Mouse (Mus musculus): Measurements from ENCODE around the gene Slamf6.
"Not testable (repeated sequence)": the region's sequence is repeated elsewhere in the genome, so short reads cannot be mapped to it uniquely, and the experiment has no call there.

Gene Slamf6

DNA sequence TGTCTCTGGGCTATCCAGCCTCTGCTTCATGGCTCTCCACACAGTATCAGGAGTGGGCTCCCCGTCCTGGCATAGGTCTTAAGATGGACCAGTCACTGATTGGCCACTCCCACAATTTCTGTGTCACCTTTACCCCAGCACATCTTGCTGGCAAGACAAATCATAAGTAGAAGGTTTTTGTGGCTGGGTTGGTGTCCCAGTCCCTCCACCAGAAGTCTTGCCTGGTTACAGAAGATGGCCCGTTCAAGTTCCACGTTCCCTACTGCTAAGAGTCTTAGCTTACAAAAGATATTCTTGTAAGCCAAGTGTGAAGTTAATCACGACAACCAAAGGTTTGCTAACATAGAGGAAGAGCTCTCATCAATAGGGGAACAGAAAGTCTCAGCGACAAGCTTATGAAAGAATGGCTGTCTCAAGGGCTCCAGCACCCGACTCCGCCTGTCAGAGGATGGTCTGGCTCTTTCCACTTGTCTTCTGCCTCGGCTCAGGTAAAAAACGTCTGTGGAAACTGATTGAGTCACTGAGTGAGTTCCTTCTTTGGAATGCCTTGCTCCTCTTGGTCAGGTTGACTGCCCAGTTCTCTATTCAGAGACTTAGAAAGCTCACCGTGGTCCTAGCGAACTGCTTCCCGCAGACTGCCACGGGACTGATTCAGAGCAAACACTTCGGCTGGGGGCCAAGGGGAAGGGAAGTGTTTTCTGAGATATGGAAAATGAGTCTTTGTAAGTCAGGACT lies at the start of gene Slamf6:
TSS of gene Slamf6 (plus strand) at position 211 of the 735 bp plus-strand sequence.
- DNase-seq (ENCODE audit: low read depth, low spot score): peak; percentile 70

DNA sequence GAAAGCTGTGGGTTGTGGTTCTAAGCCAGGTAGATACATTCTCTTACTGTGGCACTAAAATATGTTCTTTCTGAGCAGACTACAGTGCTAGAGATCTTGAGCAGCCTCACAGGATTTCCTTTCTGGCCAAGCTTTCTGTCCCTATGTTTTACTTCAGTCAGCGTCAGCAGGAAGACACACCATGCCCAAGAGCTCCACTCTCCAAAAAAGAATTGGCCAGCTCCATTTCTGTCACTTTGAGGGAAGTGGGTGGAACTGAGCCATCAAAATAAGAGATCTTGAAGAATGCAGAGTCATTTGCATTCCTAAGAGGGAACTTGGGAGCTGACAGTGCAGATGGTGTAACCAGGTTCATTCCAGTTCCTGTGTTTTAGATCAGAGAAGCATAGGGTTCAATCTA lies 30.3 kb upstream of the Slamf6 start:
- DNase-seq (ENCODE audit: low read depth, low spot score): no peak

DNA sequence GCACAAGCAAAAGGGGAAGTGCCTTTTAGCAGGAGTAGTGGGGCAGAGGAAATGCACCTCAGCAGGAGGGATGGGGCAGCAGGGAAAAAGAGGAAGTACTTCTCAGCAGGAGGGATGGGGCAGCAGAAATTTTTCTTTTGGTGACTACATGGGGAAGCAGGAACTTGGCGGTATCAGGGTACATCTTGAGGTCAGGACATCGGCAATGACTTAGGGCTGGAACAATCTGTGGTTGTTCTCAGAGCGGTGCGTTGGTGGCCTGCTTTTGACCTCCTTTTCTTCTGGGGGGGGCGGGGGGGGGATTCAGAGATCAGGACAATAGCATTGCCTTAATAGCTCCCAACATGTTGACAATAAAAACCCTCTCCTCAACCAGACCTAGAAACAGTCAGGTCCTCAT lies 22.0 kb upstream of the Slamf6 start, which contains the start of gene Gm10521:
TSS of gene Gm10521 (plus strand) at position 301 of the 400 bp plus-strand sequence.
- not testable (repeated sequence) for DNase-seq (ENCODE audit: low read depth, low spot score)

DNA sequence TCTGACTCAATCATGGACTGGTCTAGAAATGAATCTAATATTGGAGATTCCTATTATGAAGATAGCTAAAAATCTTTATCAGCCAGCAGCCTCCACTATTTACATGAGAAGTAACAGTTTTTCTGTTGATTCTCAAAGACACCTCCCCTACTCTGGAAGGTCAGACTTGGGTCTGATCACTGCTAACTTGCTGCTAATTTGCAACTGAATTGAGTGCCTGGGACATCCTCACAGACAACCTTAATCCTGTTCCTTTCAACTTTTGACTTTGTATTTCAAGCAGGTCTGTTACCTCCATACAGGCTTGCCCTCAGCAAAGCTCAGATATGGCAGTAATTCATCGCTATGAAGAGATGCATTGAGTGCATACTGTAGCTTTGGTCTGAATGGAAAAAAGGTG lies 13.3 kb upstream of the Slamf6 start:
- DNase-seq (ENCODE audit: low read depth, low spot score): no peak

DNA sequence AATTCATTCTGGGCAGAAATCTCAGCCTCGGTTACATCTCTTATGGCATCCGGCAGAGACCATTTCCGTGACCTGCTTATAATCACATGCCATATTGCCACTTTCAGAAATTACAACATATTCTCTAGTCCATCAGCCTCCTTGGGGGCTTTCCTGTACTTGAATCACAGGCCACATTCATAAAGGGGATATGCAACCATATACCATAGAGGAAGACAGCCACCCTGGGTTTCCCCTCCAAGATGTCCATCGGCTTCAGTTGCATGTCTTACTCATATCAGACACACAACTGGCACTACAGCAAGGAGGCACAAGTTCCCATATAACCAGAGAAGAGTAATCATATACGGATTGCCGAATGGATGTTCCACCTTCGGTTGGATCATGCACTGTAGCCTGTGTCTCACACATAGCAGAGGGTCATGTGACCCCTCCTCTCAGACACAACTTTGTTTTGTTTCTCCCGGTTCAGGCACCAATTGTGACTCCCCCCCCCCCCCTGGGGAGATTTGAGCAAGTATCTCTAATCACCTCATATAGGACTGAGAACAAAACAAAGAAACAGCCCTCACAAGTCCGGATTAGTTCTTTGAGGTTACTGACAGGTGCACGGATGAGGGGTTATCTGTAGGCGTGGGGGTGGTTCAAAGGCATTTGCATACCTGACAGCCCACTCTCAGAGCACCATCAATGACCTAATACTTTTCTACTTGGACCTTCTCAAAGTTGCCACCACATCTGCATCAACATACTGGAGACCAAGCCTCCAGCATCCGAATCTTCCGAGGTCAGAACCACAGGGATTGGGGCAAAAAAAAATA lies 1.5 kb upstream of the Slamf6 start:
- peak; percentile 52 for DNase-seq (ENCODE audit: low read depth, low spot score)

DNA sequence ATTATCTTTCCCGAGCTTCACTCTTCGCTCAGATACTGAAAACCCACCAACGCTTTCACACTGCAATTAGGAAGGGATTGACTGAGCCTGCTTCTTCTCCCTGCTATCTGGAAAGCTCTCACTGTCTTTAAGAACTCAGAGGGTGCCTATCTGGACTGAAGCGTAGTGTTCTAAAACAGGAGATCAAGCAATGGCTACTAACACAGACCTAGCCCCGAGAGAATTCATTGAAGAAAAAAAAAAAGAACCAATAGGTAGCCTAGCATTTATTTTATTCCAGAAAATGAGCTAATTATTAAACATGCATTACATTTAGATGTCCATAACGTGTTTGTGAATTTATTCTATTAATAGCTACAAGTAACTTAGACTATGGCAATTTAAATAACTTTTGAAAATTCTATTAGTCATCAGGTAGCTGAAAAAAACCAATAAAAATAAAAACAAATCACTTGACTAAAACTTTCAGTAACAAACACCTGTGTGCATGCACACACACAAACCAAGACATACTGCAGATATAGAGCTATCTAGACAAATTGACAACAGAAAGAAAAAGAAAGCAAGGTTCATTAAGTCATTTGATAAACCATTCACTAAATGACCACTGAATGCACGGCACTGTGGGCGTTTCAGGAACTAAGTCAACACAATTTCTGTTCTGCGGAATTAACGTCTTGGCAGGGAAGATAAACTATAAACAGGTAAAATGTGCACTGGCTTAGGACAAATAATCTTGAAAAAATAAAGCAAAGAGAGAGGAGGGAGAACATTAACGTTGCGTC lies 1.0 kb downstream of the Slamf6 start:
- peak; percentile 44 for DNase-seq (ENCODE audit: low read depth, low spot score)

DNA sequence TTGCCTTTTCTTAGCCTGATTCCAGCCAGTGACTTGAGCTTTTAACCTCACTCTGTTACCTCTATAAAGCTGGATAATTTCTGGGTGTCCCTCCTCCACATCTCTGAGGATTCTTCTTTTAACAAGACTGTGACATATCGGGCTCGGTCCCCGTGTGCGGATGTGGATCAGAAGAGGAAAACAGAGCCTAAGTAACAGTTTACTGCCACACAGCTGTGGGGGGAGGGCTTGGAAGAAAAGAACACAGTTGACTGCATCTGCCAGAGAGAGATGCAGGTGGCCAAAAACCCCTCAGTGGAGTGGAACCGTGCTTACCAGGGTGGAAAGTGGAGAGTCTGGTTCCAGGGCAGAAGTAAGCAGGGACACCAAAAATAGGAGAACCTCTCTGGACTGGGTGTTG lies 1.9 kb downstream of the Slamf6 start:
- peak; percentile 55 for DNase-seq (ENCODE audit: low read depth, low spot score)

DNA sequence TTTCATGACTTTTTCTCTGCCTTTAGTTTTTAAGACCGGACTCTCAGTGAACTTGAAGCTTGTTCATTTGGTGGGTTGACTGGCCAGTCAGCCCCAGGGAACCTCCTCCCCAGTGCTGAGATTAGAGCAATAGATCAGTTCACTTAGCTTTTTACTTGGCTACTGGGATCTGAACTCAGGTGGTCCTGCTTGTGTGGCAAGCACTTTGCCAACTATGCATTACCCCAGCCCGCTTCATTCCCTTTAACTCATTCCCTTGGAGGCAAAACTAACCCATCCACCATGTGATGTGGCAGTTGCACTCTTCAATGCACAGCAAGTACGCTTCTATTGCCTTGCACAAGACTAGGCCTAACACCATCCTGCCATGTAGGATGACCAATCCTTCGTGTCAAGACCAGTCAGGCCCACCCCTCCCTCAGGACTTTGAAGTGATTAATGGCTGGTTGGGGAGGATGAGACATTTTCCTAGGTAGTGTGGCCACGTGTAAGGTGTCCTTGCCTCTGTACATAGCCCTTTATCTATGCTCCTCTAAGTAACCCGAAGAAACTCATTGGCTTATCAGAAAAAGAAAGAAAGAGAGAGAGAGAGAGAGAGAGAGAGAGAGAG lies 2.7 kb downstream of the Slamf6 start:
- DNase-seq (ENCODE audit: low read depth, low spot score): peak; percentile 16

DNA sequence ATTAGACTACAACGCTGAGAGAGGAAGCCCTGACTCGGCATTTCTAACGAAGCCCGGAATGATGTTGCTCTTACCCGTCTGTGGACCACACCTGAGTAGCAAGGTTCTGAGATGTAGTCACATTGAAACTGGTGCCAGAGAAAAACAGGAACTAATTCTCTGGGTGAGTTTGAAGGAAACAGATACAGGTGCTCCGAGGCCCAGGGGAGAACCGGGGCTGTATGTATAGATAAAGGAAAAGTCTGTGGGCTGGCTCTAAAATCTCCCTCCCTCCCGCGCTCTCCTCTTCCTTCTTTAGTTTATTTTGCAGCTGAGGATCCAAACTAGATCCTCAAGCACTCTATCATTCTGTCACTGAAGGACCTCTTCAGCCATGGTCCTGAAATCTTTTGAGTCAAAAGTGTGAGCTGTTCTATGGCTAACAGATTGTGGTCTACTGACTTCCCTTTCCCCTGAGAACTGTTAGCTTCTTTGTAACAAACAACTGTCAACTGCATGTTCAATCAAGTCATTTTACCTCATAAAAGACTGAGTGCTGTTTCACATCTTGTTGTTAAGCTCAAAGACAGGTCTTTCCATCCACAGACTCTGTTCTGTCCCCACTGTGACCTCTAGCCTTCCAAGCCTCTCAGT lies 3.8 kb downstream of the Slamf6 start:
- DNase-seq (ENCODE audit: low read depth, low spot score): peak; percentile 69

DNA sequence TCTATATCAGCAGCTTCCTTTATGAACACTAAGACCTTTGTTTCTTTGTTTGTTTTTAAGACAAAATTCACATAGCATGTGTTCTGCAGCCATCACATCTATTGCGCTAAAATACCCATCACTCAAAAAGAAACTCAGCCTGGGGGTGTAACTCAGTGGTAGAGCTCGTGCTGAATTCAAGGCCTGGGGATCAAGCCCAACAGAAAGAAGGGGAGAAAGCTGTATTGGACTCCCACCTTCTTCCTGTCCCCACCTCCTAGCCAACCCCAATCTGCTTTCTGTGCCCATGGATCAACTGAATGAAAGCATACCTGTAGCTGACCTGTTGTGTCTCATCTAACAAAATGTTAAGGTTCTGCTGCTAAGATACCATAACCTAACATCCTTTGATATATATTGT lies 4.3 kb downstream of the Slamf6 start:
- no peak for DNase-seq (ENCODE audit: low read depth, low spot score)

DNA sequence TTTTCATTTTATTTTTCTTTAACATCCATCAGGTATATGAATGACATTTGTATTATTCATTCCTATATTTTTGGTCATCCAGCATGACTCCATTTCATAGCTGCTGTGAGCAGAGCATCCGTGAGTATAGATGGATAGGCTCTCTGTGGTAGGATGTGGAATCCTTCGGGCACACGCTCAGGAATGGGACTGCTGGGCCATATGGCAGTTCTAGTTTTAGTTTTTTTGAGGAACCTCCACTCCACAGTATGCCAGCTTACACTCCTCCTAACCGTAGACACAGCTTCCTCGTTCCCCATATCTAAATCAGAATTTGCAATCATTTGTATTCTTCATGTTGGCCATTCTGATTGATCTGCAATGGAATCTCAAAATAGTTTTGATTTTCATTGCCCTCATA lies 5.5 kb downstream of the Slamf6 start:
- DNase-seq (ENCODE audit: low read depth, low spot score): no peak

DNA sequence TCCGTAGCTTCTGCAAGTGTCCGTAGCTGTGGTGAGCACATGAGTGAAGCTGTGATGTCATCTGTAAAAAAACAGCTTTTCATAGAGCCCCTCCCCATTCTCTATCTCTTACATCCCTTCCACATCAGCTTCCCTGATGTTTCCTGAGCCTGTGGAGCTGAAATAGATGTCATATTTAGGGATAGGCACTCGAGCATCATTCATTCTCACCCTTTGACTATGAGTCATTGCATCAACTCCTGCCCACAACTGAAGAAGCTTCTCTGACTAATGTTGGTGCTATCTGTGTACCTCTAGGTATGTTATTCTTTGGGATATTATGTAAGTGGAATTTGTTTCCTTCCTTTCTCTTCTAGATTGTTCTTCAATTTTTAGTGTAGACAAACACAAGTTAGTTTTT lies 7.6 kb downstream of the Slamf6 start:
- no peak for DNase-seq (ENCODE audit: low read depth, low spot score)

DNA sequence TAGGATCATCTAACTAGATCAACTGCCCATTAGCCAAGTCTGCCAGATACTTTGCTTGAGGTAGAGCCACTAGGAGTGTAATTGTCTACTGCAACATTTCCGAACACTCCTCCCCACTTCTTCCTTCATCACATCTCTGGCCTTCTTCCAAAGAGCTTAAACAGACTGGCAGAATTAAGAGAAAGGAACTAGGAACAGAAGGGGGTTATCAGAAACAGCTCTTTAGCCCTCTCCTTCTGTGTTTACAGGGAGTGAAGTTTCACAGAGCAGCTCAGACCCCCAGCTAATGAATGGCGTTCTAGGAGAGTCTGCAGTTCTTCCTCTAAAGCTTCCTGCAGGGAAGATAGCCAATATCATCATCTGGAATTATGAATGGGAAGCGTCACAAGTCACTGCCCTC lies 16.5 kb downstream of the Slamf6 start:
- no peak for DNase-seq (ENCODE audit: low read depth, low spot score)

DNA sequence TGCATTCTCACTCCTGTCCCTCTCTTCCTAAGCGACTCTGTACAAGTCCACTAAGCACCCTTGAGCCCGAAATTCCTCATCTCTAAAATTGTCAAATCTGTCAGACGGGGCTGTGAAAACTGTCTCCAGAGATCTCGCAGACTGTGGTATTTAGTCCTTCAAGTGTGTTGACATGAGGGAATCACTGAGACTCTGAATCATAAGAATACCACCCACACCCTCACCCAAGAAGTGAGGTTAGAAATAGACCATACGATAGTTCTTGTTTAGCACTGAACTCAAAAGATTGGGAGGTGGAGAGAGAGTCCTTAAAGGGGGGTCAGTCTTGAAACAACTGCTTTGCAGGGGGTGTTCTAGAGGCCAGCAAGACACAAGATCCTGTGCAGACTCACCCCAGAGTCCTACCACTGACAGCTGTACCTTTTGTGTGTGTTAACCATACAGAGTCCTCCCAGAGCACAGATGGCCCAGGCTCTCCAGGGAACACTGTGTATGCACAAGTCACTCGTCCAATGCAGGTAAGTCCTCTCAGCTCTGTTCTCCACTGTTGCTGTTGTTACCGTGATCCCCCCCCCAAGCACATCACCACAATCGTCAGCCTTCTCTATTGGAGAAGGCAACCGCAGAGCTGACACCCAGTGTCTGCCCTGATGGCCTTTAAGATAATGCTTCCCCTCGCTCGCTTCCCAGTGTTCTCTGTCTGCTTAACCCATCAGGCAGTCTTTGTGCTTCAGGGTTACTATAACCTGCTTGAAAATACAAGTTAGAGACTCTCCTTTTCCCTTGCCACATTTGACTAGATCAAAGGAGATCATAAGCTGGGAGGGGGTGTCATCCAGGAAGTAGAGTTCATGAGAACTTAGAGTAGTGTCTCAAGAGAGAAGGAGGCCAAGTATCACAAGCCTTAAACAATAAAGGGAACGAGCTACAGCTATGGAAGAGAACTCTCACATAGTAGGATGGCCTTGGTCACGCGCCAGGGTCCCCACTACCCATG lies 21.9 kb downstream of the Slamf6 start:
- peak; percentile 75 for DNase-seq (ENCODE audit: low read depth, low spot score)

DNA sequence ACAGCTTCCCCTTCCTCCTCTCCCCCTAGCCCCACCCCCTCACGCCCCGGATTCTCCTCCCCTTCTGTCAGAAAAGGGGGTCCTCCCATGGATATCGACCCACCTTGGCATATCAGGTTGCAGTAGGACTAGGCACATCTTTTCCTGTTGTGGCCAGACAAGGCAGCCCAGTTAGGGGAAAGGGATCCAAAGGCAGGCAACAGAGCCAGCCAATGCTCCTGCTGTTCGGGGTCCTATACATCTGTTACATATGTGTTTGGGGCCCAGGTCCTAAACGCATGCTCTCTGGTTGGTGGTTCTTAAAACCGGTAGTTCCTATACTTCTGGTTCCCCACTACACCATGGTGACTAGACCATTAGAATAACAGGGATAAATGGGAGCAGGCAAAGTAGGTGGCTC lies 23.3 kb downstream of the Slamf6 start:
- no peak for DNase-seq (ENCODE audit: low read depth, low spot score)

DNA sequence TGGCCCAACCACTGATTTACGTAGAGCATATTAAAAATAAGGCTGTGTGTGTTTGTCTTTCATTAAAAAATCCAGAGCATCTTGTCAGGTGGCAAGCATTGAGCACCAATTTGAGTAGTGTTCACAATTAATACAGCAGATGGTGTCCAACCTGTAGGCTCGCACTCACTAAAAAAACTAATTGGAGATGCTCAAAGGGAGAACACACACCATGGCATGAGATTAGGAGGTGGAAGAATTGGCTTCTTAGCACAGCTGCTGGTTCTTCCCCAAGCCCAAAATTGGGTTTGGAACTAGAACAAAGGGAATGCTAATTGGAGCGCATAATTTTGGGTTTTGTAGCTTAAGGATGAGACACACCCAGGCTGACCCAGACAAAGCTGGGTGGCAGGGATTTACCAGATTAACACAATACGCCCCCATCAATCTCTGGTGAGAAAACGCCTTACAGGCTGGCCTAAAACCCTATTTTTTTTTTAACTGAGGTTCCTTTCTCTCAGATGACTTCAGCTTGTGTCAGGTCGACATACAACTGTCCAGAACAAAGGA lies 29.2 kb downstream of the Slamf6 start:
- DNase-seq (ENCODE audit: low read depth, low spot score): no peak

DNA sequence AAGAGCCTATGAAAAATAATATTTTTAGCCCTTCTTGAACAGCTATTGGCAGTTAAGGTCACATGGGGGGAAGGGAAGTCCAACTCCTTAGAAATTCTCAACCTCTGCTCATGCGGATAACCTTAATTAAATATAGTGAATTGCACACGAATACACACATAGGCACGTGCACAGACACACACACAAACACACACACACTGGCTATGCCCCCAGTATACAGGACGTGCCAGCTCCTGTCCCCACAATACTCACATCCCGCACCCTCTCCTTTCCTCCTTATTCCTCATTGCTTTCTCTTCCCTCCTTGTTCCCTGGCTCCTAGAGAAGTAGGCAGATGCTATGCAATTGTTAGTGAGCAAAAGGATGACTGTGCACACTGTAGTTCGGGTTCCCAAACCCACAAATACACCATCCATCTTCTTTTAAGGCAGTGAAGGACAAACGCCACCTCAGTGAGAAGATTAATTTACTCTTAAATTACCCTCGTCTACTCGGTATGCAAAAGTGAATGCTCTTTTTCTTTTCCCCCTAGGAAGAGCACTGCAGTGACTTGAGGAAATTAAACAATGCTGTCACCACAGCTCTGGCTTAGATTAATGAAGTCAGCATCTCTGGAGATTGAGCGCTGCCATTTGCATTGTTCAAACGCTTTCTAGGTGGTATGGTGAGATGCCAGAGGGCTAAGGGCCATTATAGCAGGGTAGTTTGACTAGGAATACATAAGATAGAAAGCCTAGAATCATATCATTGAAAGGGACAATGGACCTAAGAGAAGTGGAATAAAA lies 31.0 kb downstream of the Slamf6 start:
- DNase-seq (ENCODE audit: low read depth, low spot score): no peak

DNA sequence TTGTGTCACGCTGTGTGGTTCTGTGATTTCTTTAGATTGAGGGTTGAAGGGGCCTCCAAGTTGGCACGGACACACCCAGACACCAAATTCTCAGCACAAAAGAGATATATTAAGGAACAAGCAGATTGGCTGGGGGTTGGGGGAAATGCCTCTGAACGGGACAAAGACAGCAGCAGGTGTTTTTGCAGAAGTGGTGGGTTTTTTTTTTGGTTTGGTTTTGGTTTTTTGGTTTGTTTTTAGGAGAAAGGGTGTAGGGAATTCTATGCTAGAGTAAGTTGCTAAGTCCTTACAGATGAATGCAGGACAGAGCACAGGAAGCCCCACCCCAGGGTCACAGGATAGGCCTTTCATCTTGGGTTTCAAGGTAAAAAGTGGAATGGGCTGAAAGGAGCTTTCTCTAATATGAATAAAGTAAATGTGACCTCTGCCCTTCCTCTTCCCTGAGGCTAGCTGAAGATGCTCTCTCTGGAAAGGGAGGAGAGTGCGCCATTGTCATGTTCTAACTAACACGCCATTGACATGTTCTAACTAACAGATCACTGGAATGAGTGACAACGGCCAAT lies 31.7 kb downstream of the Slamf6 start:
- no peak for DNase-seq (ENCODE audit: low read depth, low spot score)

DNA sequence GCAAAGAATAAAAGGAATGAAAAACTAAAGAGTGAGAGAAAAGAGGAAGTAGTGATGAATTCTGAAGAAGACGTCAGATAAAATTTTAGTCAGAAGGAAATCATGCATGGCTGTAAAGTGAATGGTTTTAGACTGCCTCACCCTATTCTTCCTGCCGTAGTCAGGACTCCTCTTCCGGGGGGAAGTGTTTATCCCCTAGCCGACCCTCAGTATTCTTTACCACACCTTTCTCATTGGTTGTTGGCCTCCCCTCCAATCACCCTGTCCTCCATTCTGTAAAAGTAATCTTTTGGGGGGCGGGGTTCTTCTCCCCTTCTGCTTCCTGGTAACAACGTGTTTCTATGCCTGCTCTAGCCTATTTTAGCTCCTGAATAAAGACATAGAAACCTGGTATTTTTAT lies 37.8 kb downstream of the Slamf6 start:
- DNase-seq (ENCODE audit: low read depth, low spot score): no peak
